Mouse (Mus musculus): ENCODE measurements at regions not wholly inside any gene's neighbourhood (a gene's known extent, or its start where the extent isn't known, plus 50 kb on each side); places are given as distances from the start of the nearest gene placed in this dataset.

GRCm38 (mm10) chr10:16789641-16790243 lies 933.3 kb upstream of the Cited2 start:
- no peak for TF ChIP-seq CTCF (IDR thresholded peaks at IDR 0.05; ENCODE audit: low read depth)
- TF ChIP-seq EP300 (IDR thresholded peaks at IDR 0.05; ENCODE audit: low read depth) = no peak

Measured in liver, postnatal 0 days (tissue).